Mouse (Mus musculus) layer of hippocampus, adult 9-11 months (tissue): ENCODE data around the gene Ap2m1.

Experiments used
- DNase-seq: peaks from one replicate; pipeline ENCODE4 v3.0.0; 2022

Gene Ap2m1

DNA sequence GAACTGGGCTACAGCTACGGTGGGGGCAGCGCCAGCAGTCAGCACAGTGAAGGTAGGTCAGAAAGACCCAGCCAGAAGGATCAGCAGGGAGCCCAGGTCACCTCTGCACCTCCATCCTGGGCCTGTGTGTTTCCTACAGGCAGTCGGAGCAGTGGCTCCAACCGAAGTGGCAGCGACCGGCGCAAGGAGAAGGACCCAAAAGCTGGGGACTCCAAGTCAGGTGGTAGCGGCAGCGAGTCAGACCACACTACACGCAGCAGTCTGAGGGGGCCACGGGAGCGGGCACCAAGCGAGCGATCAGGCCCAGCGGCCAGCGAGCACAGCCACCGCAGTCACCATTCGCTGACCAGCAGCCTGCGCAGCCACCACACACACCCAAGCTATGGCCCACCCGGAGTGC lies 4.3 kb upstream of the Ap2m1 start:
- DNase-seq, result no peak

- DNase-seq, result no peak
Observed at GRCm38 (mm10) chr16:20534617-20535295, 522 bp upstream of the Ap2m1 start.

GRCm38 (mm10) chr16:20536081-20536665 lies 895 bp downstream of the Ap2m1 start:
- no peak for DNase-seq

GRCm38 (mm10) chr16:20537071-20537471 lies 1.8 kb downstream of the Ap2m1 start:
- DNase-seq, result no peak

- peak; percentile 48 for DNase-seq
Observed at GRCm38 (mm10) chr16:20537601-20538320, 2.5 kb downstream of the Ap2m1 start.

DNA sequence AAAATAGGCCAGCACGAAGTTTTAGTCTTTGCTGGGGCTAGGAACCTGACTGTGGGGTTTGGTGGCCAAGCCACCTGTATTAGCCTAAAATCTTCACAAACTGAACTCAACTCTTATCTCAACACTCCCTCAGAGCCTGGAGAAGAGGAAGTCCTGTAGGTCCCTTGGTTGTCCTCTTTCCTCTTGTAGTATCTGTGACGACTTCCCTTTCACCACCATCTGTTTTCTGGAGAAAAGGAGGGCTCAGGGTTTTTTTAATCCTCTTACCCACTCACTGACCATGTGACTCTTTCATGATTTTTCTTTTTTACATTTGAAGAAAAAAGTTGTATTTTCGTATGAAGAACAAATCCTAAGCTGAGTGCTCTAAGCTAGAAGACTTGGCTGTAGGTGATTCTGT lies 4.4 kb downstream of the Ap2m1 start:
- no peak for DNase-seq

DNA sequence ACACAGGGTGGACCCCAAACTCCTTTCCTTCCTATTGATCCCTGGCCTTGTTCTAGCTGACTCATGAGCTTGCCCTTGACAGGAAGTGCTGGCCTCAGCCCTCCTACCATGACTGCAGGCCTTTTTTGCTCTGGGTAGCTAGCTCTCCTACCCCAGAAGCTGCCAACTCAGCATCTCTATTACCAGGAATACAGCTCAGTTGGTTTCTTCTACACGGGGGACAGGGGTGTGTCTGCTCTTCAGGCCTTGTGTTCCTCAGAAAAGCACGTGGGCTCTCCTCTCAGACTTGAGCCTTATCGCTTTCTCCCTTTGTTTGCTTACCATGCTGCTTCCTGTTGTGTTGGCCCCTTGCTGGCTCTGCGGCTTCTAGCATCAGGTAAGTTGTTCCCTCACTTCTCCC lies 5.2 kb downstream of the Ap2m1 start:
- DNase-seq, result no peak

- no peak for DNase-seq
Observed at GRCm38 (mm10) chr16:20545696-20546095, 10.4 kb downstream of the Ap2m1 start.

DNA sequence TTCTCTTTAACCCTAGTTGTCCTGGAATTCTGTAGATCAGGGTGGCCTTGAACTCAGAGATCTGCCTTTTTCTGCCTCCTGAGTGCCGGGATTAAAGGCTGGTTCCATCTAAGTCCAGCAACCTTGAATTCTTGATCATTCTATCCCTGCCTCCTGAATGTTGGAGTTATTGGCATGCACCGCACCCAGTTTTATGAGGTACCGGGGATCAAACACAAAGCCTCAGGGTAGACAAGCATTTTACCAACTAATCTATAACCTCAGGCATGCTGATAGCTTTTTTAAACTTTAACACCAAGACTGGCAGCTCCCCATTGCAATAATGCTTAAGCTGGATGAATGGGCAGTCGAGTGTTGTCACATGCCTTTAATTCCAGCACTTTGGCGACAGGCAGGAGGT lies 12.1 kb downstream of the Ap2m1 start:
- no peak for DNase-seq

GRCm38 (mm10) chr16:20548096-20548948 lies 13.0 kb downstream of the Ap2m1 start, which contains the start of gene Abcf3:
Gene Abcf3 (plus strand): TSS chr16:20548577.
- DNase-seq, result peak; percentile 99

GRCm38 (mm10) chr16:20549161-20549560 lies 13.9 kb downstream of the Ap2m1 start:
- no peak for DNase-seq

DNA sequence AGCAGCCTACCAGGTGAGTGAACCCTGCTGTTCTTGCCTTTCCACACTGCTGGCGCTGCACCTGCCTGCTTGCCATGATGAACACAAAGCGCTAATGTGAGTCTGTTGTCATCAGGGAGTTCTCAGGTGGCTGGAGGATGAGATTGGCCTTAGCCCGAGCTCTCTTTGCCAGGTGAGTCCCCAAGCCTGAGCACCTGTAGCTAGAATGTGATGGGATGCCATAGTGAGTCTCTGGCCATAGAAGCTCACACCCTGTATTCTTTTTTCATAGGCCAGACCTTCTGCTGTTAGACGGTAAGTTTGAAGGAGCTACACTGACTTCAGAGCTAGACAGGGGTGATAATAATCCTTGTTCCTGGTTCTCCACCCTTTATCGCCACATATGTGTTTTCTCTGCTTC lies 16.4 kb downstream of the Ap2m1 start:
- DNase-seq, result no peak

DNA sequence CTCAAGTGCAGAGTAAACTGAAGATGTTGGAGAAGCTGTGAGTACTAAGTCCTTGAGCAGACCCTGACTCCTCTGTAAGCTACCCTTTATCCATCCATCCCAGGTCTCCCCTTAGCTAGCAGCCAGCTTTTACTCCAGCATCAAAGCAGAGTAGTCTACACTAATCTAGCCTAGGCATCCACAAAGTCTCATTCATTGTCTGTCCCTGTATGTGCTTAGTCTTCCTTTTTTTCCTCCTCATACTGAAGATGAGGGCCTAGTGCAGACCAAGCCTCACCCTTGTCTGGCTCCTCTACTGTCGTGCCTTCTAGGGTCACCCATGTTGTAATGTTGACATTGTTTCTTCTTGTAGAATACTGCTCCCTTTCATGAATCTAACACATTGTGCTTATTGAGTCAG lies 17.3 kb downstream of the Ap2m1 start:
- DNase-seq, result no peak

DNA sequence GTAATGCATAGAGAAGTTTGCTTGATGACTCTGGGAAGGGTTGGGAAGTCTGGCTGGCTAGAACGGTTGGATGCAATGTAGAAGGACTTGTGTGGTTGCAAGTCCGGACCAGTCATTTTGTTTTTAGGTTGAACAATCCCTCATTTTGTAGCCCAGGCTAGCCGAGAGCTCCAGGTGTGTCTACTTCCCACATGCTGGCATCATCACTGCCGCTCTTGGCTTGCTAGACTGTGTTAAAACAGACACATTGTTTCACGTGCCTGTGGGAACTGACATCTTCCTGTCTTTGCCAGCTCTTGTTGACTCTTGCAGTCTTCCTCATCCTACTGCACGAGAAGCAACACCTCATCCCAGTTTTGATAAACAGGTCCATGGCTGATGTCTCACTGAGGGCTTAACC lies 19.7 kb downstream of the Ap2m1 start:
- DNase-seq, result no peak

DNA sequence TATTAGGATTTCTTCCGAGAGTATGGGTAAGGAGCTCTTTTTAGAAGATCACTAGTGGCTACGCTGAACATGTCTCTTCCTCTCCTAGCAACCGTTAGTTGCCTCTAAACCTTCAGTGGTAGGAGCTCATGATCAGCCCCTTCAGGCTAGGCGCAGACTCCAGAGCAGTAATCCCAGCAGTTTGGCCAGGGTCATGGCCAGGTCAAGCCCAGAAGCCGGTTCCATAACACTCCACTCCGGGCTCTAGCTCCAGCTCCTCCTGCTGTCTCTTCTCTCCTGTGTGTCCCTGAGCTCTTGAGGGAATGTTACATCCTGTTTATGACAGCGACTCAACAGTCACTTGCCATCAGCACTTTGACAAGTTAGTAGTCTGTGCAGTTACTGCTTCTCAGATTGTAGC lies 22.1 kb downstream of the Ap2m1 start:
- no peak for DNase-seq

DNA sequence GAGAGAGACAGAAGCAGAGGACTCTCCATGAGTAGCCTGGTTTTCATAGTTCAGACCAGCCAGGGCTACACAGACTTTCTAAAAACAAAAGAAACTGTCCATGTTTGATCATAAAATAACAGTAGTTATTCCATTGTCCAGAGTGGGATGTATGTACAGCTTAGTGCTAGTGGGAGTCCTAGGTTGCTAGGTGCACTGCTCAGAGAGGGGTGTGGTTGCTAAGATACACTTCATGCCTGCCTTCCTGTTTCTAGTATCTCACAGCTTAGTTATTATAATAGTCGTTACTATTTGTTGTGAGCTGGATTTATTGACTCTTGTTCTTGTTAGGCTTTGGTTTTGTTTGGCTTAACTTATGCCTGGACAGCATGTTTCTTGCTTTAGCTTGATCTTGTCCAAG lies 29.8 kb downstream of the Ap2m1 start:
- no peak for DNase-seq

- no peak for DNase-seq
Observed at GRCm38 (mm10) chr16:20589366-20589938, 54.2 kb downstream of the Ap2m1 start, which contains the start of gene Vwa5b2. Gene Vwa5b2 (plus strand): TSS chr16:20589471.

DNA sequence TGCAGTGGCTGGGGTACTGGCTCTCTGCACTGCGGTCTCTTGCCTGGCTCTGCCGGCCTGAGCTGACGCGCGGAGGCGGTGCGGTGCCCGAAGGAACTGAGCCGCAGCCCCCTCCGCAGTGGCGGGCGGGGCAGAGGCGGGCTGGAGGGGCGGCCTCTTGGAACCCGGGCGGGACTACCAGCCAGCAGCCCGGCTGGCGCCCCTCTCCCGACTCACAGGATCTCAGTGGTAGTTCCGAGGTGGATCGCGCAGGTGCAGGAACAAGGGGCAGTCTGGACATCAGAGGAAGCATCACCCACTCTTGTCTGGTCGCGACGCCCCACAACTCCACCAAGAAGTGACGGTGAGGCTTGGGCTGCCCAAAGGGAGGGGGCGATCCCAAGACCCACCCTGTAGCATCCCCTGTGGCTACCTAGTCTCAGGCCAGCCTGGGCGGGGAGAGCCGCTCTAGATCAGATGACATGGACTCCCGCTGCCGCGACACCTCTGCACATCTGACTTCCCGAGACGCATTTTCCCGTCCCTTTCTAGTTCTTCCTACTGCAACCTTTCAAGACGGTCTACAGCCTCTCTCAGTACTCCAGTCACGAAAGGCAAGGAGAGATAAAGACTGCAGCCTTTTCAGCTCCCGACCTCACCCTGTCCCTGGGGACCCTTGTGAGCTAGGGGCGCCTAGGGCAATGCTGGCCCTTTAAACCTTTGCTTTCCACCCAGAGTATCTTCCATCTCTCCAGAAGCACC lies 54.8 kb downstream of the Ap2m1 start:
- peak; percentile 47 for DNase-seq

DNA sequence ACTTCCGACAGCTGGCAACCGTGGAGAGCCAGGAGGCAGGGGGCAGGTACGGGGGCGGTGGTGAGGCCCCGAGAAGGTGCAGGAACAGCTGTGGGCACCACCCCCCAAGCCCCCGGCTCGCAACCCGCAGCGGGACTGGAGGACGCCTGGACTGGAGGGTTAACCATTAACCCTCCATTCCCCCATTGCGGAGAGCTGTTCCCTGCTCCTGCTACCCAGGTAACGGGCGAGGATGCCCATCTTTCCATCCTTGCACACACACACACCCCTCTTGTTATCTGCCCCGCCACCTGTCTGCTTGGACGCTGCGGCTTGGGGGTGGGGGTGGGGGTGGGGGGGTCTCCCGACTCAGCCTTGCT lies 55.4 kb downstream of the Ap2m1 start:
- no peak for DNase-seq

GRCm38 (mm10) chr16:20591076-20591705 lies 55.9 kb downstream of the Ap2m1 start:
- no peak for DNase-seq
